Mouse (Mus musculus) myocyte (in vitro differentiated cells): Measurements from ENCODE around the gene C530008M17Rik. TPM values are rescaled to one million over a fixed set of nuclear protein-coding genes. Genes with fewer than 3 reads are reported as not detected.

Experiments
- H3K27me3 ChIP-seq: one replicate; pipeline ENCODE4 v1.6.1; 2011; ENCODE audit not compliant: control insufficient read depth, insufficient read depth, insufficient read length
- H3K36me3 ChIP-seq: one replicate; pipeline ENCODE4 v1.6.1; 2011; ENCODE audit not compliant: control insufficient read depth, insufficient read depth
- H3K4me2 ChIP-seq: one replicate; pipeline ENCODE4 v1.6.1; 2011; ENCODE audit warnings: low read depth, control low read depth
- H3K4me3 ChIP-seq: one replicate; pipeline ENCODE4 v1.5.1; 2011; ENCODE audit warnings: mild to moderate bottlenecking, control low read depth, moderate library complexity
- H3K79me2 ChIP-seq: one replicate; pipeline ENCODE4 v1.6.1; 2011; ENCODE audit not compliant: control insufficient read depth, insufficient read depth
- H3ac ChIP-seq: one replicate; pipeline ENCODE4 v1.6.1; 2011; ENCODE audit not compliant: control insufficient read depth, insufficient read length
- CEBPB ChIP-seq: IDR thresholded peaks from 2 replicates; pipeline ENCODE4 v1.6.1; 2011; ENCODE audit warnings: mild to moderate bottlenecking, moderate library complexity; ENCODE audit not compliant: poor library complexity, insufficient read depth, severe bottlenecking
- E2F4 ChIP-seq: IDR thresholded peaks from one replicate; pipeline ENCODE4 v1.6.1; 2011; ENCODE audit warnings: mild to moderate bottlenecking, control low read depth, moderate library complexity; ENCODE audit not compliant: insufficient read depth
- MAX ChIP-seq: IDR thresholded peaks from one replicate; pipeline ENCODE4 v1.6.1; 2011; ENCODE audit warnings: low read depth, mild to moderate bottlenecking, control low read depth
- MYOD1 ChIP-seq, 3 experiments: IDR thresholded peaks; one replicate each; pipeline ENCODE4 v1.6.1; 2011; ENCODE audit warnings: control low read depth in 2 of 3, low read depth in 2 of 3, mild to moderate bottlenecking in 2 of 3, moderate library complexity in 1 of 3; ENCODE audit not compliant: insufficient read length in 2 of 3, control insufficient read depth in 1 of 3
- MYOG ChIP-seq, 3 experiments: IDR thresholded peaks; one replicate each; pipeline ENCODE4 v1.6.1; 2011; ENCODE audit warnings: control low read depth in 2 of 3, low read depth in 2 of 3, mild to moderate bottlenecking in 2 of 3; ENCODE audit not compliant: insufficient read length in 2 of 3, control insufficient read depth in 1 of 3, insufficient read depth in 1 of 3
- POLR2A ChIP-seq: IDR thresholded peaks from one replicate; pipeline ENCODE4 v1.6.1; 2011; ENCODE audit warnings: low read depth, mild to moderate bottlenecking, control low read depth, moderate library complexity; ENCODE audit not compliant: insufficient read length
- POLR2AphosphoS2 ChIP-seq: IDR thresholded peaks from one replicate; pipeline ENCODE4 v1.6.1; 2011; ENCODE audit warnings: low read depth, control low read depth; ENCODE audit not compliant: insufficient read length
- REST ChIP-seq: IDR thresholded peaks from one replicate; pipeline ENCODE4 v1.6.1; 2011; ENCODE audit warnings: mild to moderate bottlenecking, control low read depth, moderate library complexity; ENCODE audit not compliant: insufficient read depth, insufficient read length
- SRF ChIP-seq: IDR thresholded peaks from one replicate; pipeline ENCODE4 v1.6.1; 2011; ENCODE audit warnings: low read depth; ENCODE audit not compliant: control insufficient read depth, insufficient read length
- TCF12 ChIP-seq: IDR thresholded peaks from one replicate; pipeline ENCODE4 v1.6.1; 2011; ENCODE audit warnings: mild to moderate bottlenecking, control low read depth; ENCODE audit not compliant: poor library complexity, insufficient read depth, severe bottlenecking
- TCF3 ChIP-seq: IDR thresholded peaks from one replicate; pipeline ENCODE4 v1.6.1; 2011; ENCODE audit warnings: low read depth, control low read depth; ENCODE audit not compliant: insufficient read length
- USF1 ChIP-seq: IDR thresholded peaks from one replicate; pipeline ENCODE4 v1.6.1; 2011; ENCODE audit warnings: low read depth, mild to moderate bottlenecking, control low read depth, moderate library complexity
- polyA plus RNA-seq: library from polyadenylated mRNA; unstranded; fragments of >200 nt; fragmentation: generic; extraction: Trizol; gene quantifications from one replicate; pipeline ENCODE4 v1.2.1, GENCODE M21; 2012; ENCODE audit warnings: missing spikeins

Gene C530008M17Rik
- polyA plus RNA-seq, 1 experiment, result 0.94 TPM

- no peak overlapping the region for H3K4me3 ChIP-seq
- TF ChIP-seq E2F4, result no peak
- TF ChIP-seq TCF3, result no peak
- TF ChIP-seq TCF12, result no peak
- TF ChIP-seq USF1, result no peak
- TF ChIP-seq POLR2A, result no peak
- no peak for TF ChIP-seq MAX
- TF ChIP-seq REST, result no peak
- no peak for TF ChIP-seq CEBPB
- TF ChIP-seq MYOG (IDR thresholded peaks at IDR 0.05; ENCODE audit: control insufficient read depth in 1 of 3, insufficient read depth in 1 of 3, insufficient read length in 2 of 3, low read depth in 2 of 3), result no peak
- TF ChIP-seq SRF, result no peak
- TF ChIP-seq MYOD1 (IDR thresholded peaks at IDR 0.05; ENCODE audit: control insufficient read depth in 1 of 3, insufficient read length in 2 of 3, low read depth in 2 of 3), result no peak
- no peak for TF ChIP-seq POLR2AphosphoS2
- H3ac ChIP-seq, result no peak overlapping the region
- no peaks in the 10 kb centered on the region for H3K27me3 ChIP-seq
- H3K36me3 ChIP-seq, result no peaks in the 10 kb centered on the region
- H3K4me2 ChIP-seq, result no peak overlapping the region
- H3K79me2 ChIP-seq, result no peaks in the 10 kb centered on the region
Observed at GRCm38 (mm10) chr5:76665421-76665820, 9.1 kb downstream of the C530008M17Rik start.

- no peak for TF ChIP-seq MYOG (IDR thresholded peaks at IDR 0.05; ENCODE audit: control insufficient read depth in 1 of 3, insufficient read depth in 1 of 3, insufficient read length in 2 of 3, low read depth in 2 of 3)
- TF ChIP-seq POLR2A, result no peak
- TF ChIP-seq USF1, result no peak
- TF ChIP-seq E2F4, result no peak
- no peak for TF ChIP-seq MAX
- TF ChIP-seq CEBPB, result no peak
- no peak for TF ChIP-seq REST
- TF ChIP-seq SRF, result no peak
- TF ChIP-seq TCF3, result no peak
- TF ChIP-seq POLR2AphosphoS2, result no peak
- no peak for TF ChIP-seq TCF12
- TF ChIP-seq MYOD1 (IDR thresholded peaks at IDR 0.05; ENCODE audit: control insufficient read depth in 1 of 3, insufficient read length in 2 of 3, low read depth in 2 of 3), result no peak
- H3K27me3 ChIP-seq, result no peaks in the 10 kb centered on the region
- H3K4me3 ChIP-seq, result no peak overlapping the region
Observed at GRCm38 (mm10) chr5:76666026-76666756, 9.9 kb downstream of the C530008M17Rik start.

GRCm38 (mm10) chr5:76668118-76668517 is 11.8 kb downstream of the C530008M17Rik start:
- Histone ChIP-seq H3K4me3 (no peak overlapping the region), H3K4me2 (no peak overlapping the region), H3K36me3 (no peaks in the 10 kb centered on the region), H3K79me2 (no peaks in the 10 kb centered on the region), H3ac (no peak overlapping the region), H3K27me3 (no peaks in the 10 kb centered on the region)
- TF ChIP-seq SRF (no peak), POLR2A (no peak), E2F4 (no peak), MYOD1 (IDR thresholded peaks at IDR 0.05; ENCODE audit: control insufficient read depth in 1 of 3, insufficient read length in 2 of 3, low read depth in 2 of 3) (no peak), TCF12 (no peak), USF1 (no peak), CEBPB (no peak), TCF3 (no peak), MAX (no peak), POLR2AphosphoS2 (no peak), MYOG (IDR thresholded peaks at IDR 0.05; ENCODE audit: control insufficient read depth in 1 of 3, insufficient read depth in 1 of 3, insufficient read length in 2 of 3, low read depth in 2 of 3) (no peak), REST (no peak)

More at GRCm38 (mm10) chr5:76666026-76666756, 9.9 kb downstream of the C530008M17Rik start:
- H3K36me3 ChIP-seq, result no peaks in the 10 kb centered on the region
- H3K79me2 ChIP-seq, result no peaks in the 10 kb centered on the region
- no peak overlapping the region for H3ac ChIP-seq
- no peak overlapping the region for H3K4me2 ChIP-seq

GRCm38 (mm10) chr5:76668547-76668946 is 12.2 kb downstream of the C530008M17Rik start:
- no peaks in the 10 kb centered on the region for H3K27me3 ChIP-seq
- H3K36me3 ChIP-seq, result no peaks in the 10 kb centered on the region
- TF ChIP-seq MAX (no peak), TCF12 (no peak), POLR2A (no peak), TCF3 (no peak), REST (no peak), SRF (no peak), E2F4 (no peak), USF1 (no peak), MYOG (IDR thresholded peaks at IDR 0.05; ENCODE audit: control insufficient read depth in 1 of 3, insufficient read depth in 1 of 3, insufficient read length in 2 of 3, low read depth in 2 of 3) (no peak), MYOD1 (IDR thresholded peaks at IDR 0.05; ENCODE audit: control insufficient read depth in 1 of 3, insufficient read length in 2 of 3, low read depth in 2 of 3) (no peak), CEBPB (no peak), POLR2AphosphoS2 (no peak)
- no peak overlapping the region for H3K4me2 ChIP-seq
- H3K79me2 ChIP-seq, result no peaks in the 10 kb centered on the region
- no peak overlapping the region for H3K4me3 ChIP-seq
- no peak overlapping the region for H3ac ChIP-seq
